Mouse (Mus musculus): ENCODE measurements at regions not wholly inside any gene's neighbourhood (a gene's known extent, or its start where the extent isn't known, plus 50 kb on each side); places are given as distances from the start of the nearest gene placed in this dataset.
"Not testable (repeated sequence)": the region's sequence is repeated elsewhere in the genome, so short reads cannot be mapped to it uniquely, and the experiment has no call there.

- not testable (repeated sequence) for DNase-seq (ENCODE audit: extremely low read depth, low read depth, low spot score)
Measured at GRCm38 (mm10) chr3:59563486-59564006, 166.0 kb upstream of the Gm5538 start.

- no peak for DNase-seq (ENCODE audit: extremely low read depth, low read depth, low spot score)
Measured at GRCm38 (mm10) chr3:59542621-59543020, 187.0 kb upstream of the Gm5538 start.

- DNase-seq (ENCODE audit: extremely low read depth, low read depth, low spot score), result not testable (repeated sequence)
Measured at GRCm38 (mm10) chr3:59540547-59540946, 189.0 kb upstream of the Gm5538 start.

GRCm38 (mm10) chr3:59539893-59540292 lies 189.7 kb upstream of the Gm5538 start:
- DNase-seq (ENCODE audit: extremely low read depth, low read depth, low spot score), result not testable (repeated sequence)

GRCm38 (mm10) chr3:59531311-59531834 lies 187.2 kb upstream of the Igsf10 start:
- no peak for DNase-seq (ENCODE audit: extremely low read depth, low read depth, low spot score)

- DNase-seq (ENCODE audit: extremely low read depth, low read depth, low spot score), result no peak
Measured at GRCm38 (mm10) chr3:59530592-59531310, 186.6 kb upstream of the Igsf10 start.

- no peak for DNase-seq (ENCODE audit: extremely low read depth, low read depth, low spot score)
Measured at GRCm38 (mm10) chr3:59520766-59521165, 176.6 kb upstream of the Igsf10 start.

- no peak for DNase-seq (ENCODE audit: extremely low read depth, low read depth, low spot score)
Measured at GRCm38 (mm10) chr3:59478095-59478494, 133.9 kb upstream of the Igsf10 start.

- no peak for DNase-seq (ENCODE audit: extremely low read depth, low read depth, low spot score)
Measured at GRCm38 (mm10) chr3:59477441-59478061, 133.4 kb upstream of the Igsf10 start.

GRCm38 (mm10) chr3:59468956-59469355 lies 124.8 kb upstream of the Igsf10 start:
- peak; percentile 5 for DNase-seq (ENCODE audit: extremely low read depth, low read depth, low spot score)

- no peak for DNase-seq (ENCODE audit: extremely low read depth, low read depth, low spot score)
Measured at GRCm38 (mm10) chr3:59462341-59463158, 118.4 kb upstream of the Igsf10 start.

GRCm38 (mm10) chr3:59456938-59457337 lies 112.7 kb upstream of the Igsf10 start:
- DNase-seq (ENCODE audit: extremely low read depth, low read depth, low spot score), result no peak

- no peak for DNase-seq (ENCODE audit: extremely low read depth, low read depth, low spot score)
Measured at GRCm38 (mm10) chr3:59451084-59451483, 106.9 kb upstream of the Igsf10 start.

GRCm38 (mm10) chr3:59423621-59424020 lies 79.4 kb upstream of the Igsf10 start:
- DNase-seq (ENCODE audit: extremely low read depth, low read depth, low spot score), result peak; percentile 91

GRCm38 (mm10) chr3:59409131-59409530 lies 64.9 kb upstream of the Igsf10 start:
- DNase-seq (ENCODE audit: extremely low read depth, low read depth, low spot score), result no peak

- DNase-seq (ENCODE audit: extremely low read depth, low read depth, low spot score), result no peak
Measured at GRCm38 (mm10) chr3:59406035-59406434, 61.8 kb upstream of the Igsf10 start.

GRCm38 (mm10) chr3:59401856-59402255 lies 57.7 kb upstream of the Igsf10 start:
- DNase-seq (ENCODE audit: extremely low read depth, low read depth, low spot score), result peak; percentile 99

GRCm38 (mm10) chr3:59401425-59401824 lies 57.2 kb upstream of the Igsf10 start:
- DNase-seq (ENCODE audit: extremely low read depth, low read depth, low spot score), result no peak

All from fat pad, adult 2 months (tissue).